Comparison of ENCODE assay signal across 7 mouse cellular contexts in the genomic region with DNA sequence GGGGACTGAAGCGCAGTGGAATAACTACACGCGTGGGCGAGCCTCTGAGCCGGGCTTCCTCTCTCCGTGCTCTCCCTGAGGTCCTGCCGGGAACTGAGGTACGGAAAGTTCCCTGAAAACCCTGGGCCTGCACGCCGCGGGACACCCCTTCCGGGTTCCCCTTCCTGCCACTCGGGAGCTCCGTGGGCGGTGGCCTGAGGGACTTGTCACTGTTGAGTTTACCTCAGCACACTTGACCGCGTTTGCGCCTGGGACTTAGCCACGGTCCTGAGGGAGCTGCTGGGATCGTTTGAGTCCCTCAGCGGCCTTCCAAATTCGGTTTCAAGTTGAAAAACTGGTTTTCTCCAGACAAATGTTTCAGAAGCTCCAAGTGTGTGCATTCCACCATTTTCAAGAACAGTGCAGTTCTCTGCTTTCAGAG. TPM values are rescaled to one million over a fixed set of nuclear protein-coding genes. Genes with fewer than 3 reads are reported as not detected.
DNase-seq lines count a peak whose midpoint lies in the region; ATAC-seq and TF ChIP-seq lines count a peak whose summit lies in the region.

No protein-coding gene starts in this region.

- no peak for TF ChIP-seq CTCF in testis, adult 2 months (IDR thresholded peaks at IDR 0.05; ENCODE audit: control insufficient read depth, insufficient read depth, insufficient replicate concordance, low read depth, low read length)

- peak overlapping the region; percentile 83 to 100 for H3K4me3 ChIP-seq in ES-E14 (ENCODE audit: insufficient read depth in 1 of 2, low read depth in 1 of 2, low read length in 2 of 2, poor library complexity in 1 of 2, severe bottlenecking in 1 of 2)
- peak overlapping the region; percentile 96 for H3K4me3 ChIP-seq in forebrain, embryonic 10.5 days
- peak overlapping the region; percentile 97 for H3K4me3 ChIP-seq in hindbrain, embryonic 11.5 days (ENCODE audit: low read depth, low read length)
- peak overlapping the region; percentile 90 for H3K4me3 ChIP-seq in limb, embryonic 13.5 days
- H3K4me3 ChIP-seq in midbrain, embryonic 13.5 days (replicated peaks), result peak overlapping the region; percentile 86
- peak overlapping the region; percentile 97 for H3K4me3 ChIP-seq in testis, adult 2 months (ENCODE audit: control insufficient read depth, low read depth, low read length)

- H3K27me3 ChIP-seq in forebrain, embryonic 10.5 days (ENCODE audit: poor library complexity, severe bottlenecking), result no peaks in the 10 kb centered on the region
- no peaks in the 10 kb centered on the region for H3K27me3 ChIP-seq in hindbrain, embryonic 11.5 days (ENCODE audit: control insufficient read depth, insufficient read depth, low read length)
- no peaks in the 10 kb centered on the region for H3K27me3 ChIP-seq in limb, embryonic 13.5 days
- H3K27me3 ChIP-seq in midbrain, embryonic 13.5 days, result no peaks in the 10 kb centered on the region
- no peaks in the 10 kb centered on the region for H3K27me3 ChIP-seq in testis, adult 2 months (ENCODE audit: control insufficient read depth, insufficient read depth, low read length)

- in situ Hi-C loops in ES-E14 (cut with MboI; ENCODE audit: low sequenced_read_pairs in 2 of 2, unreplicated experiment in 2 of 2), result no loop called here

- peaks cover 0 to 3% of the 10 kb centered on the region in 2 experiments; a peak in 2 of 4 replicates for H3K4me1 ChIP-seq in ES-E14 (ENCODE audit: control insufficient read depth in 2 of 2, insufficient read depth in 2 of 2, low read length in 2 of 2, poor library complexity in 1 of 2)
- peaks cover 38% of the 10 kb centered on the region for H3K4me1 ChIP-seq in forebrain, embryonic 10.5 days
- no peaks in the 10 kb centered on the region for H3K4me1 ChIP-seq in hindbrain, embryonic 11.5 days (replicated peaks; ENCODE audit: control insufficient read depth, insufficient read depth, low read length)
- H3K4me1 ChIP-seq in limb, embryonic 13.5 days, result peaks cover 34% of the 10 kb centered on the region
- peaks cover 41% of the 10 kb centered on the region for H3K4me1 ChIP-seq in midbrain, embryonic 13.5 days (replicated peaks)
- H3K4me1 ChIP-seq in testis, adult 2 months (ENCODE audit: control insufficient read depth, insufficient read depth, low read length), result peaks cover 3% of the 10 kb centered on the region

- DNase-seq in ES-E14 (ENCODE audit: low read depth, low spot score), result no peak
- peak; percentile 86 for DNase-seq in adipocyte (ENCODE audit: low spot score)
- no peak for DNase-seq in forebrain, embryonic 10.5 days (ENCODE audit: extremely low spot score, low spot score)
- DNase-seq in hindbrain, embryonic 11.5 days (ENCODE audit: low spot score), result no peak

- peak; percentile 57 for ATAC-seq in hindbrain, embryonic 11.5 days (ENCODE audit: low FRiP score)
- peak; percentile 38 for ATAC-seq in limb, embryonic 13.5 days (ENCODE audit: low FRiP score, low read depth)
- no peak for ATAC-seq in midbrain, embryonic 13.5 days

- peak overlapping the region; percentile 63 for H3K4me2 ChIP-seq in hindbrain, embryonic 11.5 days (replicated peaks; ENCODE audit: low read depth, low read length)
- H3K4me2 ChIP-seq in limb, embryonic 13.5 days (replicated peaks), result peak overlapping the region; percentile 70
- peak overlapping the region; percentile 79 for H3K4me2 ChIP-seq in midbrain, embryonic 13.5 days (replicated peaks)

- peak overlapping the region; percentile 100 for H3K9ac ChIP-seq in ES-E14 (ENCODE audit: insufficient read depth, low read depth, low read length, poor library complexity, severe bottlenecking)
- peak overlapping the region; percentile 87 for H3K9ac ChIP-seq in hindbrain, embryonic 11.5 days (ENCODE audit: low read depth, low read length)
- peak overlapping the region; percentile 91 for H3K9ac ChIP-seq in limb, embryonic 13.5 days
- peak overlapping the region; percentile 89 for H3K9ac ChIP-seq in midbrain, embryonic 13.5 days (replicated peaks)

- WGBS in forebrain, embryonic 10.5 days, result under 1% methylated on average over 22 of the region's 22 CpGs
- 0% methylated on average over 22 of the region's 22 CpGs for WGBS in hindbrain, embryonic 11.5 days
- WGBS in limb, embryonic 13.5 days, result under 1% methylated on average over 22 of the region's 22 CpGs
- WGBS in midbrain, embryonic 13.5 days, result under 1% methylated on average over 21 of the region's 22 CpGs

- no peaks in the 10 kb centered on the region for H3K9me3 ChIP-seq in ES-E14 (ENCODE audit: control insufficient read depth, insufficient read depth, low read depth, low read length)
- no peaks in the 10 kb centered on the region for H3K9me3 ChIP-seq in forebrain, embryonic 10.5 days
- H3K9me3 ChIP-seq in hindbrain, embryonic 11.5 days (ENCODE audit: control insufficient read depth, low read length), result no peaks in the 10 kb centered on the region
- H3K9me3 ChIP-seq in limb, embryonic 13.5 days, result no peaks in the 10 kb centered on the region
- no peaks in the 10 kb centered on the region for H3K9me3 ChIP-seq in midbrain, embryonic 13.5 days

- peak overlapping the region; percentile 86 for H3K27ac ChIP-seq in ES-E14 (ENCODE audit: insufficient read depth, low read depth, low read length, poor library complexity, severe bottlenecking)
- H3K27ac ChIP-seq in forebrain, embryonic 10.5 days, result peak overlapping the region; percentile 98
- H3K27ac ChIP-seq in hindbrain, embryonic 11.5 days (ENCODE audit: low read depth, low read length), result peak overlapping the region; percentile 92
- H3K27ac ChIP-seq in limb, embryonic 13.5 days, result peak overlapping the region; percentile 97
- peak overlapping the region; percentile 96 for H3K27ac ChIP-seq in midbrain, embryonic 13.5 days
- peak overlapping the region; percentile 95 for H3K27ac ChIP-seq in testis, adult 2 months (ENCODE audit: control insufficient read depth, insufficient read depth, low read depth, low read length)

- no peaks in the 10 kb centered on the region for H3K36me3 ChIP-seq in ES-E14 (ENCODE audit: control insufficient read depth, insufficient read depth, low read length, poor library complexity, severe bottlenecking)
- H3K36me3 ChIP-seq in forebrain, embryonic 10.5 days (replicated peaks), result peaks cover 12% of the 10 kb centered on the region
- H3K36me3 ChIP-seq in hindbrain, embryonic 11.5 days (ENCODE audit: control insufficient read depth, insufficient read depth, low read length), result no peaks in the 10 kb centered on the region
- no peaks in the 10 kb centered on the region for H3K36me3 ChIP-seq in limb, embryonic 13.5 days
- no peaks in the 10 kb centered on the region for H3K36me3 ChIP-seq in midbrain, embryonic 13.5 days
- 0 out of 2 replicates have a peak, but pooled peaks cover 1% of the 10 kb centered on the region for H3K36me3 ChIP-seq in testis, adult 2 months (ENCODE audit: control insufficient read depth, insufficient read depth, low read length)

- no peak for TF ChIP-seq POLR2A in testis, adult 2 months (IDR thresholded peaks at IDR 0.05; ENCODE audit: control insufficient read depth, low read depth, low read length)

TF ChIP-seq in ES-E14, 5 proteins besides CTCF, POLR2A, EP300 and RAD21:
- TF ChIP-seq HCFC1 (IDR thresholded peaks at IDR 0.05; ENCODE audit: borderline replicate concordance, insufficient read depth, low read length) (no peak), ZNF384 (IDR thresholded peaks at IDR 0.05; ENCODE audit: low read depth, low read length) (no peak), ZC3H11A (IDR thresholded peaks at IDR 0.05; ENCODE audit: borderline replicate concordance, low read depth, low read length) (no peak), MAFK (IDR thresholded peaks at IDR 0.05; ENCODE audit: insufficient read depth, low read depth, low read length) (no peak), CHD2 (IDR thresholded peaks at IDR 0.05; ENCODE audit: low read depth, low read length) (no peak)

RNA-seq across cellular contexts. Expression of a gene that starts 0.5 kb away (rescaled TPM):
- 47.9 and 69.2 TPM in 2 replicates for total RNA-seq in ES-E14 (2012; rRNA removed)
- polyA plus RNA-seq in forebrain, embryonic 10.5 days (2016; fragmentation: Nextera tagmentation; extraction: Ambion mirVana), result 92.7 and 94.3 TPM in 2 replicates
- polyA plus RNA-seq in hindbrain, embryonic 11.5 days (2014; fragmentation: Nextera tagmentation; extraction: Ambion mirVana), result 90.9 and 93.7 TPM in 2 replicates
- polyA plus RNA-seq in limb, embryonic 13.5 days (2015; fragmentation: Nextera tagmentation; extraction: Ambion mirVana), result 69.8 and 78.4 TPM in 2 replicates
- 70.6 and 72.4 TPM in 2 replicates for polyA plus RNA-seq in midbrain, embryonic 13.5 days (2015; fragmentation: Nextera tagmentation; extraction: Ambion mirVana)
- 34.5 and 41.8 TPM in 2 replicates for polyA plus RNA-seq in testis, adult 2 months (2012; rRNA removed)

RNA-seq across cellular contexts. Expression of a gene that starts 1.1 kb away (rescaled TPM):
- 35.7 and 45.4 TPM in 2 replicates for total RNA-seq in ES-E14 (2012; rRNA removed)
- polyA plus RNA-seq in forebrain, embryonic 10.5 days (2016; fragmentation: Nextera tagmentation; extraction: Ambion mirVana), result 81.8 and 82.8 TPM in 2 replicates
- polyA plus RNA-seq in hindbrain, embryonic 11.5 days (2014; fragmentation: Nextera tagmentation; extraction: Ambion mirVana), result 79.8 and 85.1 TPM in 2 replicates
- polyA plus RNA-seq in limb, embryonic 13.5 days (2015; fragmentation: Nextera tagmentation; extraction: Ambion mirVana), result 93.5 and 100 TPM in 2 replicates
- 54.1 and 55.3 TPM in 2 replicates for polyA plus RNA-seq in midbrain, embryonic 13.5 days (2015; fragmentation: Nextera tagmentation; extraction: Ambion mirVana)
- 154 and 181 TPM in 2 replicates for polyA plus RNA-seq in testis, adult 2 months (2012; rRNA removed)
